Mouse (Mus musculus): Measurements from ENCODE around the gene Med29.

DNA sequence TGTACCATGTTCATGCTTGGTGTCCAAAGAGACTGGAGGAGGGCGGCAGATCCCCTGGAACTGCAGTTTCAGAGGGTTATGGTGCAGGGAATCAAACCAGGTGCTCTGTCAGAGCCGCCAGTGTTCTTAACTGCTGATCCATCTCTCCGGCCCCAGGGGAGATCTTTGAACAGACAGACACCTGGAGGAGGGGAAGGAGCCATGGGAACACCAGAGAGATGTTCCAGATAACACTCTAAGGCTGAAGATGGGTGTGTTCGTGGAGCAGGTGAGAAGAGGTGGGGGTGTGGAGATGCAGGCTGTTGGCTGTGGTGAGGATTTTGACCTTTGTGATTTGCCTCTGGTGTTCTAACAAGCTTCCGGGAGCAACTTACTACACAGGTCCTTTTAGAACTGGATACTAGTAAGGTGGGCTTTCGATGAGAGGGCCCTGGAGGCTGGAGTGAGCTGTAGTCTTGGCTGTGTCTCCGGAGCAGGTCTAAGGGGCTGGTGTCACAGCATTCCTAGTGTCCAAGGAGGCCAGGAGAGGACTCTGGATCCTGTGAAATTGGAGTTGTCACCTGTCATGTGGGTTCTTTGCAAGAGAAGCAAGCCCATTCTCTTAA lies 18.5 kb downstream of the Med29 start:
- TF ChIP-seq CTCF (IDR thresholded peaks at IDR 0.05; ENCODE audit: control insufficient read depth, insufficient read depth, insufficient read length), result no peak
- TF ChIP-seq USF1 (IDR thresholded peaks at IDR 0.05; ENCODE audit: low read depth), result no peak
- no peak for TF ChIP-seq FOSL1 (IDR thresholded peaks at IDR 0.05; ENCODE audit: insufficient read depth, low read length, poor library complexity, severe bottlenecking)
- no peak for TF ChIP-seq CEBPB (IDR thresholded peaks at IDR 0.05; ENCODE audit: low read depth)
- no peak for TF ChIP-seq MAX (IDR thresholded peaks at IDR 0.05)
- no peak for TF ChIP-seq MYOD1 (IDR thresholded peaks at IDR 0.05; ENCODE audit: control insufficient read depth, insufficient read length, low read depth)
- no peak for TF ChIP-seq MYOG (IDR thresholded peaks at IDR 0.05; ENCODE audit: control insufficient read depth, extremely low read depth, insufficient read length)

Measured in C2C12 (cell line).